Mouse (Mus musculus) bone marrow macrophage, adult 2 months (primary cell): ENCODE measurements around the gene Timm17a.

Experiments
- CTCF ChIP-seq: IDR thresholded peaks from 2 replicates; pipeline ENCODE4 v1.5.1; 2012; ENCODE audit warnings: low read depth, mild to moderate bottlenecking, low read length, moderate library complexity
- POLR2A ChIP-seq: IDR thresholded peaks from 2 replicates; pipeline ENCODE4 v1.6.1; 2012; ENCODE audit warnings: mild to moderate bottlenecking, low read depth, low read length, borderline replicate concordance

DNA sequence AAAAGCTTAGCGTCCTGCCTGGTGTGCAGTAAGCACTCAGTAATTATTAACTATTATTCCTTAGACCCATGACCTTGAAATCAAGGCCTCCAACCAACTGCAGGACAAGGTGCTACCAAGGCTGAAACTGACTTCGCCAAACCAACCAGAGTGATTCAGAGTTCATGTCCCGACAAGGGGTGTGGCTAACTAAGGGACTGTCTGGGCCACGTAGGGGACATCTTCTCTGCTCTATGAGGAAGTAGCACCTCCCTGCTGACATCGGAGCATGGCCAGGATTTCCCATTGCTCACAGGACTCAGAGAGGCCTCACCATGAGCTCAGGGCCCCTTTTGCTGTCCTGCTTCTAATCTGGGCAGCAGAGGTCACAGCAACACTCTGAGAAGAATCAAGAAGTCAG, 47.7 kb downstream of the Timm17a start:
- TF ChIP-seq POLR2A (no peak), CTCF (no peak)
